Mouse (Mus musculus): ENCODE data around the gene Gm13057. TPM values are rescaled to one million over a fixed set of nuclear protein-coding genes. Genes with fewer than 3 reads are reported as not detected.
"Not testable (repeated sequence)": the region's sequence is repeated elsewhere in the genome, so short reads cannot be mapped to it uniquely, and the experiment has no call there.

Gm13057 gene
- not detected in 3 replicates for total RNA-seq (2017)

DNA sequence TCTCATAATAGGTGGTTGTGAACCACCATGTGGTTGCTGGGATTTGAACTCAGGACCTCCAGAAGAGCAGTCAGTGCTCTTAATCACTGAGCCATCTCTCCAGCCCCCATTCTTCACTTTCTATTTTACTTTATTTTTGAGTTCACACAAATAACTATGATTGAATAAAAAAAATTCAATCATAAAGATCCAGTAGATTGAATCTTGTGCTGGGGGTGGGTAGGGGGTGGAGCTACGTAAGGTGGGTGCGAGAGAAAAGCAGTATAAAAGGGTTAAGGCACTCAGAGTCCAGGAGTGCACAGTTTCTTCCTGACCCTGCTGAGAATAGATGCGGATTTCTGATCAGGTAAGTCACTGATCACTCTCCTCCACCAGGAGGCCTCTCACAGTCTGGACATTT lies at the start of gene Gm13057, which contains the start of gene BC080695:
Gene Gm13057 (plus strand): TSS at position 310 of the 400 bp plus-strand sequence.
Gene BC080695 (plus strand): TSS at position 301 of the 400 bp plus-strand sequence.
- not testable (repeated sequence) for ATAC-seq (replicated peaks; ENCODE audit: insufficient number of reproducible peaks, low FRiP score, low TSS enrichment, poor library complexity, severe bottlenecking)

DNA sequence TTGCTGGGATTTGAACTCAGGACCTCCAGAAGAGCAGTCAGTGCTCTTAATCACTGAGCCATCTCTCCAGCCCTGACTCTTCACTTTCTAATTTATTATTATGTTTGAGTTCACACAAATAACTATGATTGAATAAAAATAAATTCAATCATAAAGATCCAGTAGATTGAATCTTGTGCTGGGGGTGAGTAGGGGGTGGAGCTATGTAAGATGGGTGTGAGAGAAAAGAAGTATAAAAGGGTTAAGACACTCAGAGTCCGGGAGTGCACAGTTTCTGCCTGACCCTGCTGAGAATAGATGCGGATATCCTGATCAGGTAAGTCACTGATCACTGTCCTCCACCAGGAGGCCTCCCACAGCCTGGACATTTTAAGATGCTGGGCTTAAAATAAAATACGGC lies 40.5 kb upstream of the Gm13057 start, which contains the start of gene Gm13043:
Gene Gm13043 (plus strand): TSS at position 301 of the 400 bp plus-strand sequence.
- ATAC-seq (replicated peaks; ENCODE audit: insufficient number of reproducible peaks, low FRiP score, low TSS enrichment, poor library complexity, severe bottlenecking), result no peak

DNA sequence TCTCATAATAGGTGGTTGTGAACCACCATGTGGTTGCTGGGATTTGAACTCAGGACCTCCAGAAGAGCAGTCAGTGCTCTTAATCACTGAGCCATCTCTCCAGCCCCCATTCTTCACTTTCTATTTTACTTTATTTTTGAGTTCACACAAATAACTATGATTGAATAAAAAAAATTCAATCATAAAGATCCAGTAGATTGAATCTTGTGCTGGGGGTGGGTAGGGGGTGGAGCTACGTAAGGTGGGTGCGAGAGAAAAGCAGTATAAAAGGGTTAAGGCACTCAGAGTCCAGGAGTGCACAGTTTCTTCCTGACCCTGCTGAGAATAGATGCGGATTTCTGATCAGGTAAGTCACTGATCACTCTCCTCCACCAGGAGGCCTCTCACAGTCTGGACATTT lies 15.9 kb upstream of the Gm13057 start, which contains the start of gene Gm13040:
Gene Gm13040 (plus strand): TSS at position 301 of the 400 bp plus-strand sequence.
- not testable (repeated sequence) for ATAC-seq (replicated peaks; ENCODE audit: insufficient number of reproducible peaks, low FRiP score, low TSS enrichment, poor library complexity, severe bottlenecking)

Other genes starting within 250 kb of the Gm13057 start
- not detected in 3 replicates for gene Lrrc38, start 202.0 kb upstream of the Gm13057 start, total RNA-seq (2017)
- gene Pramel1, start 157.3 kb upstream of the Gm13057 start, total RNA-seq (2017), result not detected in 3 replicates
- 28.4 to 41.2 TPM (median 40.7 TPM) in 3 replicates for gene Pramef8, start 139.3 kb upstream of the Gm13057 start, total RNA-seq (2017)
- not detected in 3 replicates for gene Oog4, start 101.4 kb upstream of the Gm13057 start, total RNA-seq (2017)
- not detected in 3 replicates for gene Gm13043, start 40.4 kb upstream of the Gm13057 start, total RNA-seq (2017)
- gene Gm13040, start 15.8 kb upstream of the Gm13057 start, total RNA-seq (2017), result not detected in 3 replicates
- not detected in 3 replicates for gene BC080695, start within 50 bp of the Gm13057 start, total RNA-seq (2017)
- not detected in 3 replicates for gene Gm13083, start 63.3 kb downstream of the Gm13057 start, total RNA-seq (2017)
- not detected in 3 replicates for gene Gm13088, start 105.5 kb downstream of the Gm13057 start, total RNA-seq (2017)
- not detected in 3 replicates for gene Gm13089, start 151.0 kb downstream of the Gm13057 start, total RNA-seq (2017)
- not detected in 3 replicates for gene Gm13078, start 167.7 kb downstream of the Gm13057 start, total RNA-seq (2017)
- not detected in 3 replicates for gene Gm13023, start 237.6 kb downstream of the Gm13057 start, total RNA-seq (2017)